19 mouse cellular contexts compared by ENCODE assay signal in the genomic region with DNA sequence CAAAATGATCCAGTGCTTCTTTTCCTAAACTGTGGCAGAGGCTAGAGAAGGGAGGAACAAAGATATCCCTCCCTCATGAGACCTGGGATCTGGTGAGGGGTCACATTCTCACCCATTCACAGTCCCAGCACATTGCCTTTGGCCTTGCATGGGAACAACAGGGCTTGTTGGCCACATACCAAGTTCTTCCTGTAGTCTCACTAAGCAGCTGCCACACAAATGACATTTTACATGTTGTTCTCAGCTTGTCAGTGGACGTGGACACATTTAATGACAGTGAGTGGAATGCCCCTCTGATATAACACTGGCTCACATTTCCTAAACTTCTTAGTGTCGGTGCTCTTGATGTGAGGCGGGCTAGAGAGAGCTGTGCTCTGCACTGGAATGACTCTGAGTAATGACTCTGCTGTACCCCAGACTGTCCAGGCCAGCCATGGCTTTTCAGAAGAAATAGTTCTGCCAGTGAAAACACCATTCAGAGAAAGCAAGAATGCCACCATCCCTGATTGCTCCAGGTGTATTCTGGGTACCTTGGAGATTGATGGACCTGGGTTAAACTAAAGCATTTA. TPM values are rescaled to one million over a fixed set of nuclear protein-coding genes. Genes with fewer than 3 reads are reported as not detected.
DNase-seq lines count a peak whose midpoint lies in the region; ATAC-seq and TF ChIP-seq lines count a peak whose summit lies in the region.
"Had no signal": no experiment of that assay in that cellular context is flagged by ENCODE, and none has a peak within 500 bp of the region (broad histone marks: within the 10 kb centered on the region; RNA-seq: fewer than 3 reads in every experiment).

No protein-coding gene starts in this region.

- no peaks in the 10 kb centered on the region for H3K27me3 ChIP-seq in forebrain, embryonic 14.5 days (replicated peaks; ENCODE audit: control insufficient read depth, insufficient read depth, low read length)
- H3K27me3 ChIP-seq in forebrain, embryonic 16.5 days (replicated peaks; ENCODE audit: control insufficient read depth, insufficient read depth, low read length), result no peaks in the 10 kb centered on the region
- no peaks in the 10 kb centered on the region for H3K27me3 ChIP-seq in hindbrain, embryonic 15.5 days
- H3K27me3 ChIP-seq in hindbrain, embryonic 10.5 days (ENCODE audit: insufficient read depth, poor library complexity, severe bottlenecking), result no peaks in the 10 kb centered on the region
- no peaks in the 10 kb centered on the region for H3K27me3 ChIP-seq in lung, postnatal 0 days (replicated peaks; ENCODE audit: insufficient read depth, low read length)
- no peaks in the 10 kb centered on the region for H3K27me3 ChIP-seq in limb, embryonic 10.5 days (ENCODE audit: low read depth, poor library complexity, severe bottlenecking)
- H3K27me3 ChIP-seq: forebrain, embryonic 13.5 days had no signal

- H3K9ac ChIP-seq in forebrain, embryonic 14.5 days (ENCODE audit: low read length), result no peak overlapping the region
- H3K9ac ChIP-seq in forebrain, embryonic 16.5 days (replicated peaks; ENCODE audit: low read depth, low read length), result no peak overlapping the region
- H3K9ac ChIP-seq in hindbrain, embryonic 15.5 days, result no peak overlapping the region
- H3K9ac ChIP-seq in lung, postnatal 0 days (replicated peaks; ENCODE audit: low read depth), result no peak overlapping the region
- H3K9ac ChIP-seq: forebrain, embryonic 13.5 days had no signal

- H3K4me2 ChIP-seq in forebrain, embryonic 14.5 days (ENCODE audit: low read length), result no peak overlapping the region
- no peak overlapping the region for H3K4me2 ChIP-seq in forebrain, embryonic 16.5 days (ENCODE audit: low read length)
- no peak overlapping the region for H3K4me2 ChIP-seq in hindbrain, embryonic 15.5 days
- H3K4me2 ChIP-seq in lung, postnatal 0 days (replicated peaks; ENCODE audit: low read depth, low read length), result no peak overlapping the region
- H3K4me2 ChIP-seq: forebrain, embryonic 13.5 days; liver, embryonic 11.5 days had no signal

- H3K9me3 ChIP-seq in forebrain, embryonic 14.5 days (replicated peaks; ENCODE audit: control insufficient read depth, low read length), result no peaks in the 10 kb centered on the region
- H3K9me3 ChIP-seq in forebrain, embryonic 16.5 days (ENCODE audit: control insufficient read depth, low read length), result no peaks in the 10 kb centered on the region
- H3K9me3 ChIP-seq in hindbrain, embryonic 15.5 days, result no peaks in the 10 kb centered on the region
- H3K9me3 ChIP-seq in hindbrain, embryonic 10.5 days, result no peaks in the 10 kb centered on the region
- no peaks in the 10 kb centered on the region for H3K9me3 ChIP-seq in lung, postnatal 0 days (ENCODE audit: low read length)
- no peaks in the 10 kb centered on the region for H3K9me3 ChIP-seq in limb, embryonic 10.5 days (replicated peaks)
- H3K9me3 ChIP-seq: forebrain, embryonic 13.5 days; G1E; megakaryocyte, embryonic 14.5 days had no signal

- 0 out of 2 replicates have a peak, but pooled peaks cover 4% of the 10 kb centered on the region for H3K36me3 ChIP-seq in forebrain, embryonic 14.5 days (ENCODE audit: control insufficient read depth, insufficient read depth, low read length)
- H3K36me3 ChIP-seq in forebrain, embryonic 16.5 days (ENCODE audit: control insufficient read depth, insufficient read depth), result no peaks in the 10 kb centered on the region
- H3K36me3 ChIP-seq in hindbrain, embryonic 15.5 days, result peaks cover 31% of the 10 kb centered on the region; the same call in 1 of the 2 replicates
- no peaks in the 10 kb centered on the region for H3K36me3 ChIP-seq in hindbrain, embryonic 10.5 days
- no peaks in the 10 kb centered on the region for H3K36me3 ChIP-seq in lung, postnatal 0 days (ENCODE audit: insufficient read depth, low read length)
- H3K36me3 ChIP-seq in limb, embryonic 10.5 days, result no peaks in the 10 kb centered on the region
- H3K36me3 ChIP-seq: G1E had no signal

- no peak overlapping the region for H3K27ac ChIP-seq in forebrain, embryonic 14.5 days (ENCODE audit: low read depth, low read length)
- H3K27ac ChIP-seq in forebrain, embryonic 16.5 days (ENCODE audit: low read length), result no peak overlapping the region
- no peak overlapping the region for H3K27ac ChIP-seq in hindbrain, embryonic 15.5 days (replicated peaks)
- no peak overlapping the region for H3K27ac ChIP-seq in hindbrain, embryonic 10.5 days
- H3K27ac ChIP-seq in lung, postnatal 0 days (ENCODE audit: low read length), result no peak overlapping the region
- no peak overlapping the region for H3K27ac ChIP-seq in limb, embryonic 10.5 days
- H3K27ac ChIP-seq: forebrain, embryonic 13.5 days had no signal

- no peak for TF ChIP-seq EP300 in lung, postnatal 0 days (IDR thresholded peaks at IDR 0.05)

- WGBS in forebrain, embryonic 14.5 days, result 49% methylated on average over 3 of the region's 3 CpGs
- 44% methylated on average over 3 of the region's 3 CpGs for WGBS in forebrain, embryonic 16.5 days
- 62% methylated on average over 3 of the region's 3 CpGs for WGBS in hindbrain, embryonic 15.5 days
- WGBS in hindbrain, embryonic 10.5 days, result 83% methylated on average over 3 of the region's 3 CpGs
- WGBS in lung, postnatal 0 days, result 52% methylated on average over 3 of the region's 3 CpGs
- 70% methylated on average over 3 of the region's 3 CpGs for WGBS in limb, embryonic 10.5 days

- no peak overlapping the region for H3K4me3 ChIP-seq in forebrain, embryonic 14.5 days (ENCODE audit: low read depth, low read length)
- H3K4me3 ChIP-seq in forebrain, embryonic 16.5 days (replicated peaks; ENCODE audit: low read length), result no peak overlapping the region
- H3K4me3 ChIP-seq in hindbrain, embryonic 15.5 days, result no peak overlapping the region
- no peak overlapping the region for H3K4me3 ChIP-seq in hindbrain, embryonic 10.5 days
- no peak overlapping the region for H3K4me3 ChIP-seq in lung, postnatal 0 days (ENCODE audit: low read depth, low read length)
- H3K4me3 ChIP-seq in limb, embryonic 10.5 days, result no peak overlapping the region
- H3K4me3 ChIP-seq: forebrain, embryonic 13.5 days; megakaryocyte, embryonic 14.5 days had no signal

- H3K4me1 ChIP-seq in forebrain, embryonic 14.5 days (ENCODE audit: control insufficient read depth, insufficient read depth, low read length), result no peaks in the 10 kb centered on the region
- H3K4me1 ChIP-seq in forebrain, embryonic 16.5 days (replicated peaks; ENCODE audit: control insufficient read depth, insufficient read depth, low read length), result 0 out of 2 replicates have a peak, but pooled peaks cover 4% of the 10 kb centered on the region
- H3K4me1 ChIP-seq in hindbrain, embryonic 15.5 days (replicated peaks), result no peaks in the 10 kb centered on the region
- no peaks in the 10 kb centered on the region for H3K4me1 ChIP-seq in hindbrain, embryonic 10.5 days (replicated peaks)
- no peaks in the 10 kb centered on the region for H3K4me1 ChIP-seq in lung, postnatal 0 days (ENCODE audit: insufficient read depth, low read depth, low read length)
- no peaks in the 10 kb centered on the region for H3K4me1 ChIP-seq in limb, embryonic 10.5 days
- H3K4me1 ChIP-seq: forebrain, embryonic 13.5 days had no signal

- no peak for TF ChIP-seq CTCF in lung, postnatal 0 days (IDR thresholded peaks at IDR 0.05)

- ATAC-seq in forebrain, embryonic 14.5 days, result no peak
- no peak for ATAC-seq in forebrain, embryonic 16.5 days
- peak; percentile 42; the same call in 1 of the 2 replicates for ATAC-seq in hindbrain, embryonic 15.5 days (ENCODE audit: low FRiP score, low read depth)
- peak; percentile 65 for ATAC-seq in lung, postnatal 0 days
- ATAC-seq: forebrain, embryonic 13.5 days had no signal

- DNase-seq in forebrain, embryonic 14.5 days (ENCODE audit: low spot score), result peak; percentile 27
- no peak for DNase-seq in hindbrain, embryonic 10.5 days (ENCODE audit: low spot score)
- peak; percentile 18 for DNase-seq in lung, postnatal 0 days (ENCODE audit: low spot score)
- no peak for DNase-seq in lung, postnatal 36 days
- DNase-seq in limb, embryonic 10.5 days (ENCODE audit: low spot score), result peak; percentile 23
- no peak for DNase-seq in right cerebral cortex, adult 2 months (ENCODE audit: low spot score in 2 of 2)
- DNase-seq: adrenal gland, postnatal 10 days; gastrocnemius, postnatal 14 days; right cerebral cortex, postnatal 14 days; thymus, adult 2 months had no signal

RNA-seq across cellular contexts. Expression of a gene that starts 10.8 kb away (rescaled TPM):
- 1.5 and 2.0 TPM in 2 replicates for polyA plus RNA-seq in forebrain, embryonic 14.5 days (2014; fragmentation: Nextera tagmentation; extraction: Ambion mirVana)
- 2.7 and 3.1 TPM in 2 replicates for polyA plus RNA-seq in forebrain, embryonic 16.5 days (2015; fragmentation: Nextera tagmentation; extraction: Ambion mirVana)
- polyA plus RNA-seq in hindbrain, embryonic 15.5 days (2015; fragmentation: Nextera tagmentation; extraction: Ambion mirVana), result 23.2 and 27.1 TPM in 2 replicates
- polyA plus RNA-seq in hindbrain, embryonic 10.5 days (2016; fragmentation: Nextera tagmentation; extraction: Ambion mirVana), result 0.25 and 0.29 TPM in 2 replicates
- polyA plus RNA-seq in lung, postnatal 0 days (2015; fragmentation: Nextera tagmentation; extraction: Ambion mirVana), result 3.7 and 5.0 TPM in 2 replicates
- polyA plus RNA-seq in limb, embryonic 10.5 days (2016; fragmentation: Nextera tagmentation; extraction: Ambion mirVana), result 0.15 TPM in 1 of 2 replicates, not detected in the other
- polyA plus RNA-seq: G1E had no signal

RNA-seq across cellular contexts. Expression of a gene that starts 14.1 kb away (rescaled TPM):
- polyA plus RNA-seq in forebrain, embryonic 14.5 days (2014; fragmentation: Nextera tagmentation; extraction: Ambion mirVana), result not detected in 2 replicates
- not detected in 2 replicates for polyA plus RNA-seq in forebrain, embryonic 16.5 days (2015; fragmentation: Nextera tagmentation; extraction: Ambion mirVana)
- not detected in 2 replicates for polyA plus RNA-seq in hindbrain, embryonic 15.5 days (2015; fragmentation: Nextera tagmentation; extraction: Ambion mirVana)
- not detected in 2 replicates for polyA plus RNA-seq in hindbrain, embryonic 10.5 days (2016; fragmentation: Nextera tagmentation; extraction: Ambion mirVana)
- not detected in 2 replicates for polyA plus RNA-seq in lung, postnatal 0 days (2015; fragmentation: Nextera tagmentation; extraction: Ambion mirVana)
- polyA plus RNA-seq in limb, embryonic 10.5 days (2016; fragmentation: Nextera tagmentation; extraction: Ambion mirVana), result not detected in 2 replicates
- polyA plus RNA-seq: C2C12; cortical plate, adult 2 months; forebrain, embryonic 13.5 days; G1E; kidney, embryonic 14.5 days; liver, embryonic 11.5 days; thymus, adult 2 months had no signal

Comparison
In these comparisons a context has a peak if more than half of its experiments do, and no peak if none do; other contexts are left out.
1. DNase-seq: peak in forebrain, embryonic 14.5 days (single experiment), lung, postnatal 0 days (single experiment) and limb, embryonic 10.5 days (single experiment); none in hindbrain, embryonic 10.5 days (single experiment), lung, postnatal 36 days (single experiment) and right cerebral cortex, adult 2 months (0 of 2).
2. ATAC-seq: peak in hindbrain, embryonic 15.5 days (single experiment) and lung, postnatal 0 days (single experiment); none in forebrain, embryonic 14.5 days (single experiment) and forebrain, embryonic 16.5 days (single experiment).